Mouse (Mus musculus) neural tube, embryonic 15.5 days (tissue): Measurements from ENCODE around the gene Rlim. TPM values are rescaled to one million over a fixed set of nuclear protein-coding genes. Genes with fewer than 3 reads are reported as not detected.
A peak's percentile ranks its signal among the peaks of the same experiment; 100 is the strongest.

ENCODE experiments used
- ATAC-seq: fragments of 200-750 bp; cut with Nextera tagmentation; 2 replicates; pipeline ENCODE4 v1.8.0; 2017; ENCODE audit warnings: mild to moderate bottlenecking, moderate TSS enrichment, moderate library complexity; ENCODE audit not compliant: low FRiP score
- H3K27ac ChIP-seq: fragments of 300-500 bp; sonication (generic); replicated peaks from 2 replicates; pipeline ENCODE4 v1.5.1; 2015; ENCODE audit warnings: mild to moderate bottlenecking, inconsistent platforms
- H3K27me3 ChIP-seq: fragments of 300-500 bp; sonication (generic); replicated peaks from 2 replicates; pipeline ENCODE4 v1.6.1; 2015; ENCODE audit warnings: inconsistent platforms
- H3K36me3 ChIP-seq: fragments of 300-500 bp; sonication (generic); 2 replicates; pipeline ENCODE4 v1.6.1; 2015; ENCODE audit warnings: inconsistent platforms
- H3K4me1 ChIP-seq: fragments of 300-500 bp; sonication (generic); 2 replicates; pipeline ENCODE4 v1.6.1; 2015; ENCODE audit warnings: inconsistent platforms
- H3K4me2 ChIP-seq: fragments of 300-500 bp; sonication (generic); 2 replicates; pipeline ENCODE4 v1.6.1; 2015; ENCODE audit warnings: inconsistent platforms, mild to moderate bottlenecking, moderate library complexity
- H3K4me3 ChIP-seq: fragments of 300-500 bp; sonication (generic); replicated peaks from 2 replicates; pipeline ENCODE4 v1.5.1; 2015; ENCODE audit warnings: mild to moderate bottlenecking, inconsistent platforms
- H3K9ac ChIP-seq: fragments of 300-500 bp; sonication (generic); replicated peaks from 2 replicates; pipeline ENCODE4 v1.6.1; 2015; ENCODE audit warnings: mild to moderate bottlenecking, inconsistent platforms
- H3K9me3 ChIP-seq: fragments of 300-500 bp; sonication (generic); replicated peaks from 2 replicates; pipeline ENCODE4 v1.6.1; 2016; ENCODE audit warnings: inconsistent platforms
- WGBS: fragments of 180-500 bp; shearing (Covaris S2); methylation state at CpG from one replicate; pipeline ENCODE4 v1.1.7; 2015; ENCODE audit warnings: mixed read lengths; 5-methylcytosine and 5-hydroxymethylcytosine counted together
- polyA plus RNA-seq: library from polyadenylated mRNA; unstranded; fragments of >200 nt; fragmentation: Nextera tagmentation; extraction: Ambion mirVana; gene quantifications from 2 replicates; pipeline ENCODE4 v1.2.1, GENCODE M21; 2015

Gene Rlim
- 23.2 and 24.0 TPM in 2 replicates for polyA plus RNA-seq

DNA sequence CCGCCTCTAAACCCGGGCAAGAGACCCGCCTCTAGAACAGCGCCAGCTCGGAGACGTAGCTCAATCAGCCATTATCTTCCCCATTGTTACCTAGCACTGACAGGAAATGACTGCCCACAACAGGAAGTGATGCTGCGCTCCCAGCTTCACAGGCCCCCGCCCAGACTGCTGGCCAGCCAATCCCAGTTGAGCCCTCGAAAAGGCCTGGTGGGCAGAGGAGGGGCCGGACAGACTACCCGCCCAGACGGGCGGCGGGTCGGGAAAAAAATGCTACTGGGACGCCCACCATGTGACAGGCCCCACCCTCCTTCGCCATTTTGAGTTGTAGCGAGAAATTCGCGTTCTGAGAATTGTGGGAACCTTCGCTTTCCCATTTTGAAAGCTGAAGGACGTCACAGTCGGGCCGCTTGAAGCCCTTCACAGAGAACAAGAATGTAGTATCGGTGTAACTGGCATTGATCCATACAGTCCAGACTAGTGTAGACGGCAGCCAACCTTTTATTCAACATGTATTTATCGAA lies at the start of gene Rlim:
TSS of gene Rlim (minus strand) at position 116 of the 521 bp plus-strand sequence.
- Histone ChIP-seq H3K4me3 (peak within 1 kb of the TSS; percentile 64), H3K36me3 (no peaks in the 10 kb centered on the region), H3K9me3 (no peaks in the 10 kb centered on the region), H3K27me3 (peaks cover 6% of the 10 kb centered on the region; the same call in 1 of the 2 replicates), H3K4me2 (peak within 1 kb of the TSS; percentile 57), H3K9ac (peak within 1 kb of the TSS; percentile 73), H3K4me1 (no peaks in the 10 kb centered on the region), H3K27ac (peak within 1 kb of the TSS; percentile 91)
- WGBS: 21% methylated on average over 27 of the region's 27 CpGs
- peak; percentile 99 for ATAC-seq

DNA sequence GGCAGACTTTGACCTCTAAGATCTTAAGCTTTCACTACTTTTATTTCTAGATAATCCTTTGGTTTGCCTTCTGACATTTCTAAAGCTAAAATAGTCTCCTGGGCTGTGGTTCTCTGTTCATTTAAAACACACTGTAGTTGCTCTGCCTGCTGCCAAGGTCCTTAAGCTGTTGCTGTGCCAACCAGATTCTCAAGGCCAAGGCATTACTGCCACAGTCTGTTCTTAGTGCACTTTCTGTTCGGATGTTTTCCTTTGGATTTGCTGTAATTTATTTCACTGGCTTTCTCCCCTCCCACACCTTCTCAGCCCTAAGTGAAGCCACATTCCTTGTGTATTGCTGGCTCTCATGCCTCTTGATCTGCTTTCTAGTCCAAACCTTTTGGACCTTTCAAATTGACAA lies 36.1 kb upstream of the Rlim start:
- Histone ChIP-seq H3K9me3 (no peaks in the 10 kb centered on the region), H3K4me2 (no peak overlapping the region), H3K36me3 (no peaks in the 10 kb centered on the region), H3K4me3 (no peak overlapping the region), H3K27me3 (peaks cover 15% of the 10 kb centered on the region; the same call in 1 of the 2 replicates), H3K27ac (no peak overlapping the region), H3K4me1 (no peaks in the 10 kb centered on the region), H3K9ac (no peak overlapping the region)
- ATAC-seq: no peak
- 45% methylated on average over 1 of the region's 1 CpGs for whole genome bisulfite sequencing

DNA sequence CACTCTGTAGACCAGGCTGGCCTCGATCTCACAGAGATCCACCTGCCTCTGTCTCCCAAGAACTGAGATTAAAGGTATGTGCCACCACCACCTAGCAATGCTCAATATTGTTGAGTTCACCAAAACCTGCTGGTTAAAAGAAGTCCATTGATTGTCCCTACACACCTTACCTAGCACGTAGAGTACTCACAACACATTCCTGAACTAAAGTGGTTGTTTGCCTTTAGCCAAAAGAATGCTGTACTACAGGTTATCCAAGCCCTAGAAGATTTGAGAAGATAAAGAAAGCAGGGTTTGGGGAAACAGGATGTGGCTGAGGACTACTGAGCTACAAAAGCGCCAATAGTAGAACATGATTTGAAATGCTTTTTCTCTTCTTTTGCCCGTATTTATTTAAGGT lies 34.0 kb upstream of the Rlim start:
- no peak overlapping the region for H3K27ac ChIP-seq
- no peak overlapping the region for H3K4me2 ChIP-seq
- H3K9ac ChIP-seq: no peak overlapping the region
- H3K9me3 ChIP-seq: no peaks in the 10 kb centered on the region
- no peak overlapping the region for H3K4me3 ChIP-seq
- peaks cover 10% of the 10 kb centered on the region; the same call in 1 of the 2 replicates for H3K27me3 ChIP-seq
- no peak for ATAC-seq
- no peaks in the 10 kb centered on the region for H3K36me3 ChIP-seq
- no peaks in the 10 kb centered on the region for H3K4me1 ChIP-seq
- 92% methylated on average over 4 of the region's 4 CpGs for WGBS

DNA sequence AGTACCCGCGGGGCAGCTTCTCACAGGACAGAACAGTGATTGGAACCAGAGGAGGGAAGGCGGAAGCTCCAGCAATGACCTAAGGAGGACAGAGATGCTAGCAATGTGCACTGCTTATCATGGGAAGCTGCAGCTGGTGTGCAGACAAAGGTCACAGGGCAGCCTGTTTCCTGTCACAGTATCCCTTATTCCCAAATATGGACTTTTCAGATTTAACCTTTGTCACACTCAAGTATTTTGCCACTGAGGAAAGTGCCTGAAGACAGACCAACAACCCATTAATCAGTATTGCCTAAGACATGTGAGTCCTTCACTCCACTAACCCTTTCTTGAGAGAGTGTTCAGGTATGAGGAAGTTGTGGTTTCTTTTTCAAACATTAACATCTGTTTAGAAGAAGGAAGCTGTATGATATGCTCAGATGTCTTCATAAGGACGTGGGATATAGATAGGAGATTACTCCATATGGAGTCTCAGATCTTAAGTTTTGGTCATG lies 32.3 kb upstream of the Rlim start:
- Histone ChIP-seq H3K4me2 (no peak overlapping the region), H3K4me1 (no peaks in the 10 kb centered on the region), H3K9ac (no peak overlapping the region), H3K27me3 (peaks cover 13% of the 10 kb centered on the region; the same call in 1 of the 2 replicates), H3K36me3 (no peaks in the 10 kb centered on the region), H3K27ac (no peak overlapping the region), H3K4me3 (no peak overlapping the region), H3K9me3 (no peaks in the 10 kb centered on the region)
- ATAC-seq: no peak
- WGBS: 65% methylated on average over 4 of the region's 4 CpGs

DNA sequence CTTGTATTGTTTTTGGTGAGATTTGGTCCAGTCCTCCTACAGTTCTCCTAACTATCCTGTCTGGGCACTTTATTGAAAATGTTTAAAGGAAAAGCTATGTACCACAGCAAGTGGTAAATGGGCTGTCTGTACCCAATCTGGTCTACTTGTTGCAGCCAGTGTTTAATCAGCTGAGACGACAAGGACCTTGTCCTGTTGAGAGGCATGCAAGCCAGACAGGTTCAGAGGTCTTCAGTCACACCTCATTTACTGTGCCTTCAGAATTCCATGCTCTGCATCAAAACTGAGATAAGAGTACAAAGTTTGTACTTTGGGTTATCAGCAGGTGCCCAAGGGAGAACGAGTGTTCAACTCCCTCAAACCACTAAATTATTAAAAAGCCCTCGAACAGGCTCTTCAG lies 13.7 kb upstream of the Rlim start:
- 73% methylated on average over 3 of the region's 3 CpGs for WGBS
- Histone ChIP-seq H3K27ac (no peak overlapping the region), H3K4me1 (no peaks in the 10 kb centered on the region), H3K4me3 (no peak overlapping the region), H3K27me3 (peaks cover 20% of the 10 kb centered on the region), H3K9ac (no peak overlapping the region), H3K4me2 (no peak overlapping the region), H3K36me3 (no peaks in the 10 kb centered on the region), H3K9me3 (no peaks in the 10 kb centered on the region)
- ATAC-seq: no peak

DNA sequence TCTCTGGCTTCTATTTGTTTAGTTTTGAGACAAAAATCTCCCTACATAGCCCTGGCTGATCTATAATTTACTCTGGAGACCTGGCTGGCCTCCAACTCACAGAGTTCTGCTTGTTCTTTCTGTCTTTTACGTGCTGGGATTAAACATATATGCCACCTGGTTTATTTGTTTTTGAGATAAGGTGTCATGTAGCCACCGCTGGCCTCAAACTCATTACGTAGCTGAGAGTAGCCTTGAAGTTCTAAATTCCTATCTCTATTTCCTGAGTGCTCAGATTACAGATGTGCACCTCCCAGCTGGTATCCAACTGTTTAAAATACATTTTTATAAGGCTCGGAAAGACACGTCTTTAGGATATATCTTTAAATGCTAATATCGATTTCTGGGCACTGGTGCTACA lies 12.8 kb upstream of the Rlim start:
- H3K4me1 ChIP-seq: no peaks in the 10 kb centered on the region
- no peak overlapping the region for H3K9ac ChIP-seq
- peaks cover 18% of the 10 kb centered on the region for H3K27me3 ChIP-seq
- 81% methylated on average over 6 of the region's 6 CpGs for WGBS
- no peak overlapping the region for H3K4me3 ChIP-seq
- ATAC-seq: no peak
- H3K9me3 ChIP-seq: no peaks in the 10 kb centered on the region
- H3K27ac ChIP-seq: no peak overlapping the region
- no peak overlapping the region for H3K4me2 ChIP-seq
- no peaks in the 10 kb centered on the region for H3K36me3 ChIP-seq

DNA sequence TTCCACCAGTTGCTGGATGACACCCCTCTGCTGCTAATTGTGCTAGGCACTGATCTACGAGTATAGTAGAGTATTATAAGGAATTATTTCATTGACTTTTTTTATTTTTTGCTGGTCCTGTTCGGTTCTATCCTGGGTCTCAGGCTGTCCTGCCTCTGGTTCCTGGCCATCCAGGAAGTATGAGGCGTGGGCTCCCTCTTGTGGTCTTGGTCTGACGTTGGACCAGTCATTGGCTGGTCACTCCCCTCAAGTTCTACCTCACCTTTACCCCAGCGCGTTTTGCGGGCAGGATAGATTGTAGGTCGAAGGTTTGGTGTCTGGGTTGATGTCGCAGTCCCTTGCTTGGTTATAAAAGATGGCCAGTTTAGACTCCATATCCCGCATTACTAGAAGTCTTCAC lies 10.6 kb upstream of the Rlim start:
- no peak for ATAC-seq
- Histone ChIP-seq H3K9ac (no peak overlapping the region), H3K27me3 (peaks cover 25% of the 10 kb centered on the region), H3K4me1 (0 out of 2 replicates have a peak, but pooled peaks cover 3% of the 10 kb centered on the region), H3K36me3 (no peaks in the 10 kb centered on the region), H3K4me2 (no peak overlapping the region), H3K4me3 (no peak overlapping the region), H3K27ac (no peak overlapping the region), H3K9me3 (no peaks in the 10 kb centered on the region)
- WGBS: 40% methylated on average over 10 of the region's 10 CpGs

DNA sequence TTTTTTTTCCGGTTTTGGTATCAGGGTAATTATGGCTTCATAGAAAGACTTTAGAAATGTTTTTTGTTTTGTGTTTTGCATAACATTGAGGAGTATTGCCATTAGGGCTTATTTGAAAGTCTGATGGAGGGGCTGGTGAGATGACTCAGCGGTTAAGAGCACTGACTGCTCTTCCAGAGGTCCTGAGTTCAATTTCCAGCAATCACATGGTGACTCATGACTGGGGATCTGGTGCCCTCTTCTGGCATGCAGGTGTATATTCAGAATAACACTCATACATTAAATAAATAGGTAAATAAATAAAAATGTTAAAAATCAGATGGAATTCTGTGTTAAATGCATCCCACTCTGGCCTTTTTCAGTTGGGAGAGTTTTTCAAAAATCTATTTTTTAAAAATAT lies 9.3 kb upstream of the Rlim start:
- no peak for ATAC-seq
- no peak overlapping the region for H3K4me3 ChIP-seq
- 69% methylated on average over 2 of the region's 2 CpGs for WGBS
- H3K36me3 ChIP-seq: no peaks in the 10 kb centered on the region
- no peak overlapping the region for H3K27ac ChIP-seq
- no peak overlapping the region for H3K9ac ChIP-seq
- H3K4me1 ChIP-seq: 0 out of 2 replicates have a peak, but pooled peaks cover 3% of the 10 kb centered on the region
- no peaks in the 10 kb centered on the region for H3K9me3 ChIP-seq
- peaks cover 25% of the 10 kb centered on the region for H3K27me3 ChIP-seq
- no peak overlapping the region for H3K4me2 ChIP-seq

DNA sequence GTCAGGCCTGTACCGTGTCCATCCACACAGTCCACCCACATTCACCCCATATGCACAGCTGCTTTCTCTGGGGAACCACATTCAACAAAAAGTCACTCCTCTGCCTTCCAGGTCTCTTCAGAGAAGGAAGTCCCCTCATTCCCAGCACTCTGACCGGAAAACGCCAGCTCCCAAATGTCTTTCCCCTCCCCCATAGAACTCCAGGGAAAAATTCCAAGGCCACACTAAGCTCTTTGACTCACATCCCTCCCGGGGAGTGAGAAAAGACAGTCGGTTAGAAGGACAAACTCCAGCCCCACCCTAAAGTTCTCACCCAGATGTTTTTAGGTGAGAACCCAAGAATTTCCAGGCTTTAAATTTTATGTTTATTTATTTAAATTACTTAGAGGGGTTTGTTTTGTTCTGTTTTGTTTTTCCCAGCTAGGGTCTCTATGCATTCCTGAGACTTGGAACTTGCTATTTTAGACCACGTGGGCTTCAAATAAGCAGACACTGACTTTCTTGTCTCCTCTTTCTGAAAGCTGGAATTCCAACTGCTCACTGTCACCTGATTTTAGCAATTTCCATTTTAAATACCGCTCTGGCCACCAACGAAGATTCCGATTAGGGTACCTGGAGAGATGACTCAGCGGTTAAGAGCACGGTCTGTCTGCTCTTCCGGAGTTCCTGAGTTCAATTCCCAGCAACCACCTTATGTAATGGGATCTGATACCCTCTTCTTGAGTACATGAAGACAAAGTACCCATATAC lies 6.3 kb upstream of the Rlim start:
- Histone ChIP-seq H3K4me2 (no peak overlapping the region), H3K9ac (no peak overlapping the region), H3K4me1 (0 out of 2 replicates have a peak, but pooled peaks cover 3% of the 10 kb centered on the region), H3K4me3 (no peak overlapping the region), H3K36me3 (no peaks in the 10 kb centered on the region), H3K27ac (no peak overlapping the region), H3K27me3 (peaks cover 19% of the 10 kb centered on the region), H3K9me3 (no peaks in the 10 kb centered on the region)
- 25% methylated on average over 12 of the region's 12 CpGs for WGBS
- no peak for ATAC-seq

DNA sequence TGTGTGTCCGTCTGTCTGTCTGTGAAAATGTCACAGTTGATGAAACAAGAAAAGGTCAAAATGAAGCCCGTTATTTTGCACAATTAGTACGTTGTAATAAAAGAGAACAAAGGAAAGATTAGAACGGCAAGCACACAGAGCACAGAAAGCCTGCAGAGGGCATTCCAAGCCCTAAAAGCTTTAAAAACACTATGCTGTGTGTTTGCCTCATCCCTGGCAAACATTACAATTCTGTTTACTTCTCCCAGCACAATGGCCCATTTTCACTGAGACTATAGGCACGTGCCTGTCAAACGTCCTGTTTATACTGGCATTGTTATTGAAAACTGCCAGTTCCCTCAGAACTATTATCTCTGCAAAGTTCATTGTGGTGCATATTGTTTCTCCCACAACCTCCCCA lies 5.1 kb upstream of the Rlim start:
- Histone ChIP-seq H3K4me1 (0 out of 2 replicates have a peak, but pooled peaks cover 3% of the 10 kb centered on the region), H3K4me3 (no peak overlapping the region), H3K4me2 (no peak overlapping the region), H3K36me3 (no peaks in the 10 kb centered on the region), H3K9me3 (no peaks in the 10 kb centered on the region), H3K27me3 (peaks cover 14% of the 10 kb centered on the region), H3K27ac (no peak overlapping the region), H3K9ac (no peak overlapping the region)
- no peak for ATAC-seq
- WGBS: 18% methylated on average over 6 of the region's 6 CpGs

DNA sequence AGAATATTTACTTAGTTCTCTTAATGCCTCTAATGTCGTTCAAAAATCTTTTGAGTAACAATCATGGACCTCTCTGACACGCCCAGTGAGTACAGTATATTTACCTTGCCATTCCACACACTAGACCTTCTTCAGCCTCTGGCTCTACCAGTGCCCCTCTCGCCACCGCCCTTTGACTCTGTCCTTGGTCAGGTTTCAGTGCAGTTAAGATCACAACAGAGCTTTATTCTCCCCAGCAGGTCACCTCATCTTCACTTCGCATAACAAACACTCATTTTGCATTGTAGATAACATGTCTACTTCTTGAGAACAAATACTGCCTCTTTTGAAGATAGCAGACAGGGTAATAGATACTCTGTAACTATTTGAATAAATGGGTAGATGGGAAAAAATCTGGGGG lies 3.9 kb upstream of the Rlim start:
- H3K36me3 ChIP-seq: no peaks in the 10 kb centered on the region
- H3K27me3 ChIP-seq: peaks cover 15% of the 10 kb centered on the region
- no peak overlapping the region for H3K9ac ChIP-seq
- H3K27ac ChIP-seq: no peak overlapping the region
- H3K9me3 ChIP-seq: no peaks in the 10 kb centered on the region
- no peak for ATAC-seq
- H3K4me3 ChIP-seq: no peak overlapping the region
- 0 out of 2 replicates have a peak, but pooled peaks cover 3% of the 10 kb centered on the region for H3K4me1 ChIP-seq
- no peak overlapping the region for H3K4me2 ChIP-seq
- 25% methylated on average over 5 of the region's 5 CpGs for WGBS

DNA sequence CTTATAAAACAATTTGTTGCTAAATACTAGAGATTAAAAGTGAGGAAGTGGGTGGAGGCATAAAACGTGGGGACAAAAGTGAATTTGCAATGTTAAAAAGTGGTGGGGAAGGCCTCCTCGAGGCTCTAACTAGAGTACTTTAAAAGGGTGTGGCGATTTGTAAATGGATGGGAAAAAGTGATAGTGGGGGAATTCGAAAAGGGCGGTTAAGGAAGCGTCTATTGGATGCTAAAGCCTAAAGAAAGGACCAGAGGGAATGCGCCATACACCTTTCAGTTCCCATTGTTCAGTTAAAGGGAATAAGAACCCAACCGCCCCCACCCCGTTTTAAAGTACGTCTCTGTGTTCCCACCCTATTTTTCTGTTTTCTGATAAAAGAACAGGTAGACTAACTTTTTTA lies 722 bp upstream of the Rlim start:
- peaks cover 6% of the 10 kb centered on the region; the same call in 1 of the 2 replicates for H3K27me3 ChIP-seq
- H3K27ac ChIP-seq: peak overlapping the region; percentile 82
- peak overlapping the region; percentile 50 for H3K4me2 ChIP-seq
- ATAC-seq: no peak
- no peaks in the 10 kb centered on the region for H3K4me1 ChIP-seq
- no peaks in the 10 kb centered on the region for H3K36me3 ChIP-seq
- WGBS: 76% methylated on average over 10 of the region's 10 CpGs
- H3K9ac ChIP-seq: no peak overlapping the region
- H3K9me3 ChIP-seq: no peaks in the 10 kb centered on the region
- peak overlapping the region; percentile 64; the same call in 1 of the 2 replicates for H3K4me3 ChIP-seq
